Mouse (Mus musculus) small intestine, adult 2 months (tissue): ENCODE measurements around the gene Calcoco1.

Experiments
- CTCF ChIP-seq: fragments of 200-500 bp; IDR thresholded peaks from 2 replicates; pipeline ENCODE4 v1.5.1; 2012; ENCODE audit warnings: low read depth, mild to moderate bottlenecking, control low read depth, inconsistent platforms, low read length, moderate library complexity, mixed read lengths; ENCODE audit not compliant: insufficient replicate concordance, insufficient read length; ENCODE audit errors: extremely low read depth
- POLR2A ChIP-seq: fragments of 200-500 bp; IDR thresholded peaks from 2 replicates; pipeline ENCODE4 v1.6.1; 2012; ENCODE audit warnings: low read depth, mild to moderate bottlenecking, control low read depth, inconsistent platforms, low read length, moderate library complexity

- no peak for TF ChIP-seq CTCF
- TF ChIP-seq POLR2A = no peak
Observed at GRCm38 (mm10) chr15:102670281-102670680, 51.7 kb downstream of the Calcoco1 start.
